Mouse (Mus musculus): ENCODE data around the gene Lime1.

DNA sequence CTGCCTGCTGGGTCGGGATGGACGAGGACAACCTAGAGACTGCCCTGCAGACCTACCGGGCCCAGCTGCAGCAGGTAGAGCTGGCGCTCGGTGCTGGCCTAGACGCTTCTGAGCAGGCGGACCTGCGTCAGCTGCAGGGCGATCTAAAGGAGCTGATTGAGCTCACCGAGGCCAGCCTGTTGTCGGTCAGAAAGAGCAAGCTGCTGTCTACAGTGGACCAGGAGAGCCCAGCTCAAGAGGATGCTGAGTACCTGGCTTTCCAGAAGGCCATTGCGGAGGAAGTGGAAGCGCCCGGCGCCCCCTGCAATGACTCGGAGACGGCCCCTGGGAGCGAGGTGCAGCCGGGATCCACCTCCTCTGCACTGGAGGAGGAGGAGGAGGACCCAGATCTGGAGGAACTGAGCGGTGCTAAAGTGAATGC is 14.2 kb upstream of the Lime1 start:
- TF ChIP-seq GATA1 (IDR thresholded peaks at IDR 0.05; ENCODE audit: borderline replicate concordance, low read length) (no peak), FLI1 (IDR thresholded peaks at IDR 0.05; ENCODE audit: low read length) (no peak)
